Mouse (Mus musculus) myocyte (in vitro differentiated cells): Measurements from ENCODE around the gene Ptprt. TPM values are rescaled to one million over a fixed set of nuclear protein-coding genes. Genes with fewer than 3 reads are reported as not detected.

ENCODE experiments used
- H3K27me3 ChIP-seq: one replicate; pipeline ENCODE4 v1.6.1; 2011; ENCODE audit not compliant: control insufficient read depth, insufficient read depth, insufficient read length
- H3K36me3 ChIP-seq: one replicate; pipeline ENCODE4 v1.6.1; 2011; ENCODE audit not compliant: control insufficient read depth, insufficient read depth
- H3K4me2 ChIP-seq: one replicate; pipeline ENCODE4 v1.6.1; 2011; ENCODE audit warnings: low read depth, control low read depth
- H3K4me3 ChIP-seq: one replicate; pipeline ENCODE4 v1.5.1; 2011; ENCODE audit warnings: mild to moderate bottlenecking, control low read depth, moderate library complexity
- H3K79me2 ChIP-seq: one replicate; pipeline ENCODE4 v1.6.1; 2011; ENCODE audit not compliant: control insufficient read depth, insufficient read depth
- H3ac ChIP-seq: one replicate; pipeline ENCODE4 v1.6.1; 2011; ENCODE audit not compliant: control insufficient read depth, insufficient read length
- CEBPB ChIP-seq: IDR thresholded peaks from 2 replicates; pipeline ENCODE4 v1.6.1; 2011; ENCODE audit warnings: mild to moderate bottlenecking, moderate library complexity; ENCODE audit not compliant: poor library complexity, insufficient read depth, severe bottlenecking
- E2F4 ChIP-seq: IDR thresholded peaks from one replicate; pipeline ENCODE4 v1.6.1; 2011; ENCODE audit warnings: mild to moderate bottlenecking, control low read depth, moderate library complexity; ENCODE audit not compliant: insufficient read depth
- MAX ChIP-seq: IDR thresholded peaks from one replicate; pipeline ENCODE4 v1.6.1; 2011; ENCODE audit warnings: low read depth, mild to moderate bottlenecking, control low read depth
- MYOD1 ChIP-seq, 3 experiments: IDR thresholded peaks; one replicate each; pipeline ENCODE4 v1.6.1; 2011; ENCODE audit warnings: control low read depth in 2 of 3, low read depth in 2 of 3, mild to moderate bottlenecking in 2 of 3, moderate library complexity in 1 of 3; ENCODE audit not compliant: insufficient read length in 2 of 3, control insufficient read depth in 1 of 3
- MYOG ChIP-seq, 3 experiments: IDR thresholded peaks; one replicate each; pipeline ENCODE4 v1.6.1; 2011; ENCODE audit warnings: control low read depth in 2 of 3, low read depth in 2 of 3, mild to moderate bottlenecking in 2 of 3; ENCODE audit not compliant: insufficient read length in 2 of 3, control insufficient read depth in 1 of 3, insufficient read depth in 1 of 3
- POLR2A ChIP-seq: IDR thresholded peaks from one replicate; pipeline ENCODE4 v1.6.1; 2011; ENCODE audit warnings: low read depth, mild to moderate bottlenecking, control low read depth, moderate library complexity; ENCODE audit not compliant: insufficient read length
- POLR2AphosphoS2 ChIP-seq: IDR thresholded peaks from one replicate; pipeline ENCODE4 v1.6.1; 2011; ENCODE audit warnings: low read depth, control low read depth; ENCODE audit not compliant: insufficient read length
- REST ChIP-seq: IDR thresholded peaks from one replicate; pipeline ENCODE4 v1.6.1; 2011; ENCODE audit warnings: mild to moderate bottlenecking, control low read depth, moderate library complexity; ENCODE audit not compliant: insufficient read depth, insufficient read length
- SRF ChIP-seq: IDR thresholded peaks from one replicate; pipeline ENCODE4 v1.6.1; 2011; ENCODE audit warnings: low read depth; ENCODE audit not compliant: control insufficient read depth, insufficient read length
- TCF12 ChIP-seq: IDR thresholded peaks from one replicate; pipeline ENCODE4 v1.6.1; 2011; ENCODE audit warnings: mild to moderate bottlenecking, control low read depth; ENCODE audit not compliant: poor library complexity, insufficient read depth, severe bottlenecking
- TCF3 ChIP-seq: IDR thresholded peaks from one replicate; pipeline ENCODE4 v1.6.1; 2011; ENCODE audit warnings: low read depth, control low read depth; ENCODE audit not compliant: insufficient read length
- USF1 ChIP-seq: IDR thresholded peaks from one replicate; pipeline ENCODE4 v1.6.1; 2011; ENCODE audit warnings: low read depth, mild to moderate bottlenecking, control low read depth, moderate library complexity
- polyA plus RNA-seq: library from polyadenylated mRNA; unstranded; fragments of >200 nt; fragmentation: generic; extraction: Trizol; gene quantifications from one replicate; pipeline ENCODE4 v1.2.1, GENCODE M21; 2012; ENCODE audit warnings: missing spikeins

Ptprt gene
- polyA plus RNA-seq, 1 experiment: 0.08 TPM

DNA sequence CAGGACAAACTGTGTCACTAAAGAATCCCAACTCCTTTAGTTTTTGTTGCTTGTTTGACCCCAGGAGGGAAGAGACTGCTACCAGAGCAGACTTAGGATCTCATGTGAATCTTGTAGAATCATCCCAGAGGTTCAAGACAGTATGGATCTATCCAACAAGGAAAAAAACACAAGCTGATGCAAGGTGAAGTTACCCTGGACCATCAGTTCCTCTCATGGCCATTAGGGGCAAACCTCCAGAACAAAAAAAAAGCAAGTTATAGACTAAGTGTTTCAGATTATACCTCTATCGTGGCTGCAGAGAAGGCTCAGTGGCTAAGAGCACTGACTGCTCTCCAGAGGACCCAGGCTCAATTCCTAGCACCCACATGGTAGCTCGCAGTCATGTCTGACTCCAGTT, 88.1 kb downstream of the Ptprt start:
- TF ChIP-seq E2F4 (no peak), POLR2AphosphoS2 (no peak), MYOD1 (IDR thresholded peaks at IDR 0.05; ENCODE audit: control insufficient read depth in 1 of 3, insufficient read length in 2 of 3, low read depth in 2 of 3) (no peak), USF1 (no peak), MAX (no peak), MYOG (IDR thresholded peaks at IDR 0.05; ENCODE audit: control insufficient read depth in 1 of 3, insufficient read depth in 1 of 3, insufficient read length in 2 of 3, low read depth in 2 of 3) (no peak), SRF (no peak), REST (no peak), TCF3 (no peak), TCF12 (no peak), CEBPB (no peak), POLR2A (no peak)
- H3K27me3 ChIP-seq: no peaks in the 10 kb centered on the region
- H3K36me3 ChIP-seq: no peaks in the 10 kb centered on the region
- H3K4me2 ChIP-seq: no peak overlapping the region
- H3K79me2 ChIP-seq: no peaks in the 10 kb centered on the region
- H3ac ChIP-seq: no peak overlapping the region
- no peak overlapping the region for H3K4me3 ChIP-seq

- Histone ChIP-seq H3K4me3 (no peak overlapping the region), H3ac (no peak overlapping the region), H3K36me3 (no peaks in the 10 kb centered on the region), H3K79me2 (no peaks in the 10 kb centered on the region), H3K27me3 (no peaks in the 10 kb centered on the region), H3K4me2 (no peak overlapping the region)
- TF ChIP-seq TCF3: no peak
- no peak for TF ChIP-seq TCF12
- TF ChIP-seq MYOD1 (IDR thresholded peaks at IDR 0.05; ENCODE audit: control insufficient read depth in 1 of 3, insufficient read length in 2 of 3, low read depth in 2 of 3): no peak
- TF ChIP-seq SRF: no peak
- TF ChIP-seq POLR2A: no peak
- no peak for TF ChIP-seq POLR2AphosphoS2
- no peak for TF ChIP-seq CEBPB
- TF ChIP-seq MYOG (IDR thresholded peaks at IDR 0.05; ENCODE audit: control insufficient read depth in 1 of 3, insufficient read depth in 1 of 3, insufficient read length in 2 of 3, low read depth in 2 of 3): no peak
- no peak for TF ChIP-seq USF1
- no peak for TF ChIP-seq E2F4
- no peak for TF ChIP-seq REST
- no peak for TF ChIP-seq MAX
These were observed 89.9 kb downstream of the Ptprt start for GRCm38 (mm10) chr2:162571037-162571436.

DNA sequence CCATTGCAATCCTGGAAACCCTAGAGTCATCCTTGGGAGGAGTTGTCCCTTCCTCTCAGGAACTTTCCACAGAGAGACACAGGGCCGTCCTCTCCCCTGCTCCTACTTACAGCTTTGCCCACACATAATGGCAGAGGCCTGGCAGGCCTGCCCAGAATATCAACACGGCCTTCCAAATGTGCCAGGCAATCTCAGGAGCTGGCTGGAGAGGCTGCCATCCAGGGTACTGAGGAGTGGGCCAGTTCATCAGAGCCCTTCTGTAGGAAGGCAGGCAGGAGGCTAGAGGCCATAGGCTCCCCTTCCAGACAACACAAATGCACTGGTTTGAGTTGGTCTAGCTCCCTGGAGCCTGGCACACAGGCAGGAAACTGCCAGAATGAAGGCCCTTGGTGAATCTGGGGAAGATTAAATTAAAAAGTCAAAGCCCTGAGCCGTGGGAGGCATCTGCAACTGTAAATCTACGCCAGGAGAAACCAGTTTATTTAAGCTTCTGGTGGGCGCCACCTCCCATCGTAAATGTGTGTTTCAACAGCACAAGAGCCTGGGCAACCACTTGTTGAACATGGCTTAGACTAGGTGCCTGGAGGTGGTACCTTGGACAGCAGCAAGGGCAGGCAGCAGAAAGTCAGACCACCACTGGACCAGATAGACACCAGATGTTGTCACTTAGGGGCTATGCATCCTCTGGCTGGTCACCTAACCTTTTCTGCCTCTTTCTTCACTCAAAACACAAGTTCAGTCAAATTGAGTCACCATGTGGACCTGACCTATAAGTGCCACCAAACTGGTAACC, 92.4 kb downstream of the Ptprt start:
- H3ac ChIP-seq: no peak overlapping the region
- H3K27me3 ChIP-seq: no peaks in the 10 kb centered on the region
- TF ChIP-seq E2F4 (no peak), REST (peak; percentile 46)
- no peak overlapping the region for H3K4me3 ChIP-seq
- H3K36me3 ChIP-seq: no peaks in the 10 kb centered on the region
- H3K4me2 ChIP-seq: no peak overlapping the region
- H3K79me2 ChIP-seq: no peaks in the 10 kb centered on the region

DNA sequence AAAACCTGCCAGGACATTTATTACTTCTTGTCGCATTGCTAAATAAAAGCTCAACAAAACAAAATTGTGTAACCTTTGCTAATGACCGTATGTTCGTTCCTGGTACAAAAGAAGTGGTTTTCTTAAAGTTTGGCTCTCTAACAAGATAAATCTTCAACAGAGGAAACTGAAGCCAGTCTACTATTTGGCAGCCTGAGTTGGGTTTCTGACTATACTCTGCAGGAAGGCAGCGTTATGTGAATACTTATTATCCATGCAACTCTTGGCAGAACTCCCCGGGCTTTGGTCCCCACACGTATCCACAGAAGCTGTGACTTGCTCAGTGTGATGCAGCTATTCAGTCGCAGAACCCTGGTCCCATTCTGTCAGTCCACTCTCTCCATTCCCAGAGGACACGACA, 112.6 kb downstream of the Ptprt start:
- Histone ChIP-seq H3K79me2 (no peaks in the 10 kb centered on the region), H3K27me3 (no peaks in the 10 kb centered on the region), H3K36me3 (no peaks in the 10 kb centered on the region), H3ac (no peak overlapping the region), H3K4me3 (no peak overlapping the region), H3K4me2 (no peak overlapping the region)
- TF ChIP-seq MYOG (IDR thresholded peaks at IDR 0.05; ENCODE audit: control insufficient read depth in 1 of 3, insufficient read depth in 1 of 3, insufficient read length in 2 of 3, low read depth in 2 of 3) (no peak), POLR2AphosphoS2 (no peak), POLR2A (no peak), MYOD1 (IDR thresholded peaks at IDR 0.05; ENCODE audit: control insufficient read depth in 1 of 3, insufficient read length in 2 of 3, low read depth in 2 of 3) (no peak), TCF12 (no peak), TCF3 (no peak), REST (no peak), MAX (no peak), USF1 (no peak)

DNA sequence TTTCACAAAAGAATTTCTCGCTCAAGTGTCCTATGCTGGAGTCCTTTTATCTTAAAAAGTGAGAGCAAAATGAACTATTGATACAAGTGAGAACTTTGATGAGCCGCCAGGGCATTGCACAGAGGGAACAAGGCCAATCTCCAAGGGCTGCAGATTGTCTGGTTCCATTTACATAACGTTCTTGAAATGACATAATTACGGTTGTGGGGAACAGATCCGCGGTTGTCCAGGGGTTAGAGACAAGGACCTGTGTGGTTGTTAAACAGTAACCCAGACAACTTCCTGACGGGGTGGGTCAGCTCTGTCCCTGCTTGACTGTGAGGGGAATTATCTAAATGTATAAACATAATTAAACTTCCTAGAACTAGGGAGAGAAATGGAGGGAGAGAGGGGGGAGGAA, 129.3 kb downstream of the Ptprt start:
- H3K36me3 ChIP-seq: no peaks in the 10 kb centered on the region
- no peaks in the 10 kb centered on the region for H3K27me3 ChIP-seq
- TF ChIP-seq POLR2AphosphoS2 (no peak), MAX (no peak), TCF12 (no peak), MYOD1 (IDR thresholded peaks at IDR 0.05; ENCODE audit: control insufficient read depth in 1 of 3, insufficient read length in 2 of 3, low read depth in 2 of 3) (no peak), POLR2A (no peak), MYOG (IDR thresholded peaks at IDR 0.05; ENCODE audit: control insufficient read depth in 1 of 3, insufficient read depth in 1 of 3, insufficient read length in 2 of 3, low read depth in 2 of 3) (no peak), CEBPB (no peak), USF1 (no peak), TCF3 (no peak), E2F4 (no peak), REST (no peak), SRF (no peak)
- H3K4me2 ChIP-seq: no peak overlapping the region
- no peaks in the 10 kb centered on the region for H3K79me2 ChIP-seq
- no peak overlapping the region for H3K4me3 ChIP-seq
- H3ac ChIP-seq: no peak overlapping the region
